Mouse (Mus musculus): ENCODE measurements at regions not wholly inside any gene's neighbourhood (a gene's known extent, or its start where the extent isn't known, plus 50 kb on each side); places are given as distances from the start of the nearest gene placed in this dataset.

DNA sequence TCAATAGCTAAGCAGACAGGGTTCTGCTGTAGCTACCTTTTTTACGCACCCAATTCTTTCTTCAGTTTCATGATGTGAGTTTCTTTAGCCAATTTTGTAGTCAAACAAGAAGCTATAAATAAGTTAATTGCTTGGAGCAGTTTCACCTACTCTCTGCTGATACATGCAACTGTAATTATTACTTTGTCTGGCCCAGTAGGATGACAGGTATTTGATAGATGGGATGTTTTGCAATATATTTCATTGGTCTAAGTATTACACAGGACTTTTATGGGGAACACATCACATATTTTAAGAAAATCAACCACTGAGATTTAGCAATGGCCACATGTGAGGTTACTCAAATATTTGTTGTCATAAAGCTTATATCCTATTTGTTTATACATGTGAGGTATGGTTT, 454.2 kb downstream of the Gja1 start:
- Histone ChIP-seq H3K4me3 (ENCODE audit: low read depth, low read length) (no peak overlapping the region), H3K36me3 (ENCODE audit: control insufficient read depth, insufficient read depth, low read length) (no peaks in the 10 kb centered on the region), H3K4me2 (replicated peaks; ENCODE audit: low read depth) (no peak overlapping the region), H3K4me1 (replicated peaks; ENCODE audit: control insufficient read depth, insufficient read depth) (no peaks in the 10 kb centered on the region), H3K9me3 (ENCODE audit: control insufficient read depth, low read length) (no peaks in the 10 kb centered on the region), H3K27me3 (ENCODE audit: control insufficient read depth, insufficient read depth, low read length) (no peaks in the 10 kb centered on the region), H3K27ac (replicated peaks) (no peak overlapping the region), H3K9ac (ENCODE audit: low read length) (no peak overlapping the region)
- DNase-seq (ENCODE audit: low spot score) (no peak), ATAC-seq (ENCODE audit: low FRiP score, low TSS enrichment) (no peak)
- WGBS = 59% methylated on average over 1 of the region's 1 CpGs
- TF ChIP-seq EP300 (optimal IDR thresholded peaks at IDR 0.05) (no peak), CTCF (IDR thresholded peaks at IDR 0.05; ENCODE audit: low read depth) (no peak)

DNA sequence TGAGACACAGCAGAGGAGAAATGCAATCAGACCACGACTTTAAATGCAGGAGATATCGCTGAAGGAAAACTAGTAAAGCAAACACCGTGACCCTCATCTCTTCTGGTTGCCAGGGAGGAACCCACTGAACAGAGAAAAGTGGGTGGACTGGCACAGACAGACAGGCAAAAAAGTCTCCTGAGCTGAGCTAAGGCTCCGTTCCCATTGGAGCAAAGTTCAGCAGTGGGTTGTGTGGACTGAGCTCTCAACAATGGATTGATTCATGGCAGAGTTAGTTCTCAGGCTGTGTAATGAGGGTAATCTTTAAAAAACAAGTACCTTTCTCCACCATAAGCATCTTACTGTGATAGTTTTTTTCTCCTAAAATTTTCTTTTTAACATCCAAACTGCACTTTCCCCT, 454.8 kb downstream of the Gja1 start:
- Histone ChIP-seq H3K4me2 (replicated peaks; ENCODE audit: low read depth) (no peak overlapping the region), H3K9me3 (ENCODE audit: control insufficient read depth, low read length) (no peaks in the 10 kb centered on the region), H3K4me1 (replicated peaks; ENCODE audit: control insufficient read depth, insufficient read depth) (no peaks in the 10 kb centered on the region), H3K36me3 (ENCODE audit: control insufficient read depth, insufficient read depth, low read length) (no peaks in the 10 kb centered on the region), H3K9ac (ENCODE audit: low read length) (no peak overlapping the region), H3K27ac (replicated peaks) (no peak overlapping the region), H3K27me3 (ENCODE audit: control insufficient read depth, insufficient read depth, low read length) (no peaks in the 10 kb centered on the region), H3K4me3 (ENCODE audit: low read depth, low read length) (no peak overlapping the region)
- no peak for ATAC-seq (ENCODE audit: low FRiP score, low TSS enrichment)
- no peak for DNase-seq (ENCODE audit: low spot score)
- no peak for TF ChIP-seq CTCF (IDR thresholded peaks at IDR 0.05; ENCODE audit: low read depth)
- no peak for TF ChIP-seq EP300 (optimal IDR thresholded peaks at IDR 0.05)
- WGBS = 74% methylated on average over 4 of the region's 4 CpGs

DNA sequence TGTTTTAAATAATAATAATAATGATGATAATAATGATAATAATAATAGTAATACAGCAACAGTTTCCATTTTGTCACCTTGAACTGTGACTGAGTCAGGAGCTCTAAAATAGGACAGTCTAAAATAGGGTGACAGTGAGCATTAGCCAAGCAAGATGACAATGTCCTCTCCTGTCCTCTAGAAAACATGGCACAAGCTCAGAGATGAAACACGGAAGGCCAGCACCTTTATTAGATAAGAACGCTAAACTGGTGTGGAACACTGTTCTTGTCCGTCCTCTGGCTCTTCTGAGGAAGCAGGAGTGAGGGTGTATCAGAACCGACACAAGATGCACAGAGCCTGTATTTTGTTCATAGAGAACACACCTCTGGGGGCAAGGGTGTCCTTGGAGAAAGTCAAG, 459.0 kb downstream of the Gja1 start:
- H3K36me3 ChIP-seq (ENCODE audit: control insufficient read depth, insufficient read depth, low read length) = no peaks in the 10 kb centered on the region
- no peak overlapping the region for H3K4me2 ChIP-seq (replicated peaks; ENCODE audit: low read depth)
- no peaks in the 10 kb centered on the region for H3K4me1 ChIP-seq (replicated peaks; ENCODE audit: control insufficient read depth, insufficient read depth)
- no peaks in the 10 kb centered on the region for H3K27me3 ChIP-seq (ENCODE audit: control insufficient read depth, insufficient read depth, low read length)
- H3K27ac ChIP-seq (replicated peaks) = no peak overlapping the region
- no peaks in the 10 kb centered on the region for H3K9me3 ChIP-seq (ENCODE audit: control insufficient read depth, low read length)
- DNase-seq (ENCODE audit: low spot score) = no peak
- no peak for TF ChIP-seq CTCF (IDR thresholded peaks at IDR 0.05; ENCODE audit: low read depth)
- no peak for TF ChIP-seq EP300 (optimal IDR thresholded peaks at IDR 0.05)
- no peak overlapping the region for H3K9ac ChIP-seq (ENCODE audit: low read length)
- WGBS = 93% methylated on average over 4 of the region's 4 CpGs
- no peak overlapping the region for H3K4me3 ChIP-seq (ENCODE audit: low read depth, low read length)
- no peak for ATAC-seq (ENCODE audit: low FRiP score, low TSS enrichment)

DNA sequence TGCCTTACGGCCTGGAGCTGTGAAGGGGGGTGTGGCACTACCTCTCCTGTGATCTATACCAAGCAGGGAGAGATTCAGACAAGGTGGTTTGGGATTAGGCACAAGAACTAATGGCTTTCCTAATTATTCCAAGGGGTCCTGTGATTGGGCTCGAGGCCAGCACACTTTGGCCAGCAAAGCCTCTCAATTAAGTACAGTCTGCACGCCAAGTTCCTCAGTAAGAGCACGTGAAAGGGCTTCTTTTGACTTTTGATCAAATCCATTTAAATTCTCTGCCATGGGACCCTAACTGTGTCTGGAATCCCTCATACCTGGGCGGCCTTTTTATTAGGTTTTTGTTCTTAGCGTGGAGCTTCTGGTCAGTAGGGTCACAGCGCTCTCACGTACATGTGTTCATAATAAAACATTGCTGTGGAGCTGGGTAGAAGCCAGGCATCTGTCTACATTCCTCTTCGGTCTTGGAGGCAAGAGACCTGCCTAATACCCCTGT, 461.9 kb downstream of the Gja1 start:
- WGBS = 58% methylated on average over 9 of the region's 9 CpGs

DNA sequence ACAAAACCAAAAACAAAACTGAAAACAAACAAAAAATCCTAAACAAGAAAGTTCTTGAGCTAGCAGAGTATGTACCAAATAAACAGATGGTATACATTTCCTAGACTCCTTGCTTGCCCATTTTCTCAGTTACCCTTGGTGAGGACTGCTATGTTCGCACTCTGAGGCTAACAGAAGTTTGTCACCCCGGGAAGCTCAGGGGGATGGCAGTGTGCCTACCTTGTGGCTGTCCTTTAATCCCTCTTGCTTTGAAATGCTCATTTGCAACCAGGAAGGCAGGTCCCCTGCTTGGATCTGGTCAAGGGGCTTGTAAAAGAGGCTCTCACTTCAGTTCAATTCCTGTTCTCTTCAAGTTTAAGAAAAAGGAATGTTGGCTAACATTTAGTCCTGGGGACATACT, 462.4 kb downstream of the Gja1 start:
- no peak overlapping the region for H3K4me2 ChIP-seq (replicated peaks; ENCODE audit: low read depth)
- H3K27me3 ChIP-seq (ENCODE audit: control insufficient read depth, insufficient read depth, low read length) = no peaks in the 10 kb centered on the region
- no peak overlapping the region for H3K9ac ChIP-seq (ENCODE audit: low read length)
- H3K27ac ChIP-seq (replicated peaks) = no peak overlapping the region
- no peaks in the 10 kb centered on the region for H3K9me3 ChIP-seq (ENCODE audit: control insufficient read depth, low read length)
- no peaks in the 10 kb centered on the region for H3K4me1 ChIP-seq (replicated peaks; ENCODE audit: control insufficient read depth, insufficient read depth)
- no peak for ATAC-seq (ENCODE audit: low FRiP score, low TSS enrichment)
- 55% methylated on average over 2 of the region's 2 CpGs for WGBS
- no peak overlapping the region for H3K4me3 ChIP-seq (ENCODE audit: low read depth, low read length)
- DNase-seq (ENCODE audit: low spot score) = no peak
- TF ChIP-seq CTCF (IDR thresholded peaks at IDR 0.05; ENCODE audit: low read depth) = no peak
- TF ChIP-seq EP300 (optimal IDR thresholded peaks at IDR 0.05) = no peak
- no peaks in the 10 kb centered on the region for H3K36me3 ChIP-seq (ENCODE audit: control insufficient read depth, insufficient read depth, low read length)

More for the DNA sequence above, 461.9 kb downstream of the Gja1 start:
- no peak for TF ChIP-seq CTCF (IDR thresholded peaks at IDR 0.05; ENCODE audit: low read depth)
- no peak for TF ChIP-seq EP300 (optimal IDR thresholded peaks at IDR 0.05)
- H3K9me3 ChIP-seq (ENCODE audit: control insufficient read depth, low read length) = no peaks in the 10 kb centered on the region
- H3K9ac ChIP-seq (ENCODE audit: low read length) = no peak overlapping the region
- H3K4me3 ChIP-seq (ENCODE audit: low read depth, low read length) = no peak overlapping the region
- no peak overlapping the region for H3K27ac ChIP-seq (replicated peaks)
- H3K27me3 ChIP-seq (ENCODE audit: control insufficient read depth, insufficient read depth, low read length) = no peaks in the 10 kb centered on the region
- DNase-seq (ENCODE audit: low spot score) (no peak), ATAC-seq (ENCODE audit: low FRiP score, low TSS enrichment) (no peak)
- H3K4me1 ChIP-seq (replicated peaks; ENCODE audit: control insufficient read depth, insufficient read depth) = no peaks in the 10 kb centered on the region
- no peak overlapping the region for H3K4me2 ChIP-seq (replicated peaks; ENCODE audit: low read depth)
- no peaks in the 10 kb centered on the region for H3K36me3 ChIP-seq (ENCODE audit: control insufficient read depth, insufficient read depth, low read length)

DNA sequence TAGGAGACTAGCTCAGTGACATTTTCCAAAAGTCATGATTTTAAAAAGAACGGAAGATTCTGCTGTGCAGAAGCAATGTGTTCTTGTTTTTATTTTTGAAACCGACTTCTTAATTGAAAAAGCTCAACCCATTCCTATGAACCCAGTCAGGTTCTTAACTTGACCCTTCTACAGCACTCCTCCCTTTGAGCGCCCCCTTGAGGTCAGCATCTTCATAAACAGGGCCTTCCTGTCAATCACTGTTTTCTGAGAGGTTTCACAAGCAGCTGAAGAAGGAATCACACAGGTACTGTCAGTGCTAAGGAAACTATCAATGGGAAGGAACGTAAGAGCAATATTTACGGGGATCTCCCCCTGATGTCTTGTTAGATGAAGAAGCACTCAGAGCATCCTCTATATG, 463.6 kb downstream of the Gja1 start:
- no peak for ATAC-seq (ENCODE audit: low FRiP score, low TSS enrichment)
- TF ChIP-seq EP300 (optimal IDR thresholded peaks at IDR 0.05) = no peak
- peak; percentile 69 for TF ChIP-seq CTCF (IDR thresholded peaks at IDR 0.05; ENCODE audit: low read depth)
- Histone ChIP-seq H3K9me3 (ENCODE audit: control insufficient read depth, low read length) (no peaks in the 10 kb centered on the region), H3K36me3 (ENCODE audit: control insufficient read depth, insufficient read depth, low read length) (no peaks in the 10 kb centered on the region), H3K27ac (replicated peaks) (no peak overlapping the region), H3K27me3 (ENCODE audit: control insufficient read depth, insufficient read depth, low read length) (no peaks in the 10 kb centered on the region), H3K4me3 (ENCODE audit: low read depth, low read length) (no peak overlapping the region), H3K9ac (ENCODE audit: low read length) (no peak overlapping the region), H3K4me1 (replicated peaks; ENCODE audit: control insufficient read depth, insufficient read depth) (no peaks in the 10 kb centered on the region), H3K4me2 (replicated peaks; ENCODE audit: low read depth) (no peak overlapping the region)
- WGBS = 71% methylated on average over 5 of the region's 5 CpGs
- peak; percentile 25 for DNase-seq (ENCODE audit: low spot score)
